Mouse (Mus musculus): ENCODE data around the gene Twf2.

DNA sequence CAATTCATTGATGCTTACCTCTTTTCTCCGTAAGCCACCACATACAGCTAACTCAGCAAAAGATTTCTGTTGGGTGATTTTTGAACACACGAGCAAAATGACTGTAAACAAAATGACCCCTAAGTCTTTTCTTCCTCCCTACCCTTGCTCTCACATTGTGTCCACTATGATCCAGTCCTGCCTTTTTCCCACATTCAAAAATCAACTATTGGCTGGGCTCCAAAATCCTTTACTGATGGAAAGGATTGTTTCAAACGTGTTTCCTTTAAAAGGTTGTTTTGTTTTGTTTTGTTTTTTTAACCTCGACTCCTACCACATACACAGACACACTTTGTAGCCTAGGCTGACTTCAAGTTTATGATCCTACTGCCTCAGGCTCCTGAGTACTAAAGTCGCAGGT, 42.5 kb upstream of the Twf2 start:
- TF ChIP-seq CTCF (IDR thresholded peaks at IDR 0.05) (no peak), EP300 (IDR thresholded peaks at IDR 0.05) (no peak)

Data from lung, postnatal 0 days (tissue).